Mouse (Mus musculus) layer of hippocampus, adult 2 months (tissue): ENCODE measurements around the gene Nipa1. TPM values are rescaled to one million over a fixed set of nuclear protein-coding genes. Genes with fewer than 3 reads are reported as not detected.
"Not testable (repeated sequence)": the region's sequence is repeated elsewhere in the genome, so short reads cannot be mapped to it uniquely, and the experiment has no call there.

ENCODE experiments used
- DNase-seq, 2 experiments: peaks; one replicate each; pipeline ENCODE4 v3.0.0; 2022; ENCODE audit warnings: low spot score in 2 of 2
- H3K27ac ChIP-seq: fragments of 200-600 bp; 2 replicates; pipeline ENCODE4 v1.8.1; 2022
- H3K4me3 ChIP-seq: fragments of 200-600 bp; 2 replicates; pipeline ENCODE4 v1.8.1; 2022; ENCODE audit warnings: mild to moderate bottlenecking
- CTCF ChIP-seq: fragments of 200-600 bp; conservative IDR thresholded peaks from 2 replicates; pipeline ENCODE4 v1.8.1; 2022; ENCODE audit warnings: antibody characterized with exemption, mild to moderate bottlenecking, moderate library complexity
- total RNA-seq, 2 experiments: library from RNA; stranded (reverse); gene quantifications; 2 replicates each; pipeline ENCODE4 v1.2.3; 2021

Gene Nipa1
- total RNA-seq, 2 experiments from 2014 or later = 56.6 to 59.1 TPM

- peak; percentile 51 to 71 for DNase-seq
- Histone ChIP-seq H3K4me3 (peak overlapping the region; percentile 95), H3K27ac (peak overlapping the region; percentile 98)
- TF ChIP-seq CTCF = no peak
Observed at GRCm38 (mm10) chr7:56018972-56019929, 503 bp downstream of the Nipa1 start.

DNA sequence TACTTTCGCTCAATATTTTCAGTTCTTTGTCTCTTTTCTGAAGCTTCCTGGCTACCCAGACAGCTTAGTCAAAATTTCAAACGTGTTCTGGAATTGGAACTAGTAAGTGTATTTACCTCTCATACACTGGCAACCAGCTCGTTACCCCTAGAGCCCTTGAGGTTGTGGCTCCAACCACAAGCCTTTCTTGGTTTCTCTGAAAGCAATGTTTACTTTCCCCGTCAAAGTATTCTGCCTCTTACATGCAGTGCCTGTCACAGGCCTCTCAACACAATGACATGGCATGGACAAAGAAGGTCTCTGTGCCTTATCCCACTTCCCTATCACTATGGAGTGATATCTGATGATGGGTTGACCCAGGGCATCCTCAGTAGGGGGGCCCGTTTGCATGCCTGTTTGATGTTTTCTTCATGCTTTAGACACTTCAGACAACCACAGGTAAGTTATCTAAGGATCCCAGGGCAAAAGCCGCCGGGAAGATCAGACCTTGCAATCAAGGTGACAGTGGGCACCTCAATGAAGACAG, 1.2 kb downstream of the Nipa1 start:
- no peak for TF ChIP-seq CTCF
- Histone ChIP-seq H3K27ac (peak overlapping the region; percentile 98), H3K4me3 (peak overlapping the region; percentile 95)
- no peak for DNase-seq

- no peak for DNase-seq
- TF ChIP-seq CTCF = no peak
- no peak overlapping the region; the same call in 1 of the 2 replicates for H3K27ac ChIP-seq
- no peak overlapping the region for H3K4me3 ChIP-seq
Observed at GRCm38 (mm10) chr7:56017761-56018160, 2.0 kb downstream of the Nipa1 start.

GRCm38 (mm10) chr7:56015837-56016236, 3.9 kb downstream of the Nipa1 start:
- no peak overlapping the region for H3K4me3 ChIP-seq
- TF ChIP-seq CTCF = no peak
- DNase-seq = no peak
- peak overlapping the region; percentile 18; the same call in 1 of the 2 replicates for H3K27ac ChIP-seq

GRCm38 (mm10) chr7:56015172-56015571, 4.6 kb downstream of the Nipa1 start:
- Histone ChIP-seq H3K4me3 (no peak overlapping the region), H3K27ac (peak overlapping the region; percentile 58; the same call in 1 of the 2 replicates)
- no peak for TF ChIP-seq CTCF
- no peak for DNase-seq

DNA sequence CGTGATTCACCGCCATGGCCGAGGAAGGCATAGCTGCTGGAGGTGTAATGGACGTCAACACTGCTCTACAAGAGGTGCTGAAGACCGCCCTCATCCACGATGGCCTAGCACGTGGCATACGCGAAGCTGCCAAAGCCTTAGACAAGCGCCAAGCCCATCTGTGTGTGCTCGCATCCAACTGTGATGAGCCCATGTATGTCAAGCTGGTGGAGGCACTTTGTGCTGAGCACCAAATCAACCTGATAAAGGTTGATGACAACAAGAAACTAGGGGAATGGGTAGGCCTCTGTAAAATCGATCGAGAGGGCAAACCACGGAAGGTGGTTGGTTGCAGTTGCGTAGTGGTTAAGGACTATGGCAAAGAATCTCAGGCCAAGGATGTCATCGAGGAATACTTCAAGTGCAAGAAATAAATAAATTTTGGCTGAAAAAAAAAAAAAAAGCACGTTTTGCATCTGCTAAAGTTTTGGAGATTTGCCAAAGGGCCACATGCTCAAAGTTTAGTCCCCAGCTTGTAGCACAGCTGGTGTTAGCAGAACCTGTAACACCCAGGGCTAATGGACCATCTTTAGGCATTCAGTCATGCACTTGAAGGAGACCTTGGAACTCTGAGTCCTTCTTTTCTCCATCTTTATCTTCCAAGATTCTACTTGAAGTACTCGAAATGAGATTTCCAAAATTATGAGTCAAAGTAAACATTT, 5.6 kb downstream of the Nipa1 start:
- peak overlapping the region; percentile 58; the same call in 1 of the 2 replicates for H3K27ac ChIP-seq
- not testable (repeated sequence) for H3K4me3 ChIP-seq, DNase-seq

DNA sequence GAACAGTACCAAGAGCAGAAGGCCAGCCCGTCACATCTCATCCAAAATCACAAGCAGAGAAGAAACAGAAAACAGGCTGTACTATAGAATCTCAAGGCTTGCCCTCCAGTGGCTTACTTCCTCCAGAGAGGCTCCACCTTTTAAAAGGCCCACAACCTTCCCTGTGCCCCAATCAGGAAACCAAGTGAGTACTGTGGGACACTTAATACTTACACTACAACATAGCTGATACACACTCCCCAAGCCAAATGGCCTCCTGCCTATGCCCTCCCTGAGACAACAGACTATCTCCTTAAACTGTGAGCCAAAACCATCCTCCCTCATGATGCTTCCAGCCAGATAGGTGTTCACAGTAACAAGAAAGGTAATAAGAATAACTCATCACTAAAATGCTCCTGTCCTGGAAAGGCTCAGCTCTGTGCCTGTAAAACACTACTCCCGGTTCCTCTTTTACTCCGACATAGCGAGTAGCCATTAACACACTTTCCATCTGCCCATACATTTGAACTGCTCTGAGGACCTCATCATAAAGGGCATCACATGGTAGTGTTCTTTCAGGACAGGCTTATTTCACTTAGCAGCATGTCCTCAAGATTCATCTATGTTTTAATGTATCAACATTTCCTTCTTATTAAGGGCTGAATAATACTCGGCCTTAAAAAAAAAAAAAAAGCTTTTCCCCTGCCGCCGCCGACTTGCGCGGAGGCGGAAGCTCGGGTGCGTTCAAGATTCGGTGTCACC, 6.3 kb downstream of the Nipa1 start:
- no peak overlapping the region for H3K4me3 ChIP-seq
- TF ChIP-seq CTCF = no peak

GRCm38 (mm10) chr7:56011018-56011333, 8.8 kb downstream of the Nipa1 start:
- no peak for TF ChIP-seq CTCF
- no peak for DNase-seq
- Histone ChIP-seq H3K4me3 (no peak overlapping the region), H3K27ac (peak overlapping the region; percentile 50)

More for the DNA sequence above, 6.3 kb downstream of the Nipa1 start:
- H3K27ac ChIP-seq = peak overlapping the region; percentile 32; the same call in 1 of the 2 replicates
- no peak for DNase-seq

- DNase-seq = no peak
- peak overlapping the region; percentile 50 for H3K27ac ChIP-seq
- H3K4me3 ChIP-seq = no peak overlapping the region
- TF ChIP-seq CTCF = no peak
Observed at GRCm38 (mm10) chr7:56010318-56011017, 9.3 kb downstream of the Nipa1 start.

DNA sequence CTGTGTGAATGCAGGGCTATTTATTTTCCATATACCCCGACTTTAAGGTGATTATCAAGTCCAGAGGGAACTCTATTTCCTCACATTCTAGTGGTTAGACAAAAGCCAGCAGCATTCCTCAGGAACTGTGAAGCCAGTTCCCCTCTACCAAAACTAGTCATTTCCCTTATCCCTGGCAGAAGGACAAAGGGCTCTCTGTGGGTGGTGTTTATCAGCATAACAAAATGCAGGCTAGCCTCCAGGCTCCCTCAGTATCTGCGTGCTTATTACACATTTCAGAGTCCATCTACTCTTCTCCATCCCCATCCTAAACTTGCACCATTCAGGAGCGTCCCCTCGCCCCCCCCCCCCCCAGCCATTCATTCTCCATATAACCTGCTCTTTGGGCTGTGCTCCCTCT, 20.8 kb downstream of the Nipa1 start:
- no peak for TF ChIP-seq CTCF
- Histone ChIP-seq H3K27ac (peak overlapping the region; percentile 81), H3K4me3 (no peak overlapping the region)

GRCm38 (mm10) chr7:55995013-55995412, 24.7 kb downstream of the Nipa1 start:
- H3K4me3 ChIP-seq = no peak overlapping the region
- peak overlapping the region; percentile 89 for H3K27ac ChIP-seq
- DNase-seq = peak; percentile 57 to 67
- peak; percentile 43 for TF ChIP-seq CTCF

More for the DNA sequence above, 20.8 kb downstream of the Nipa1 start:
- DNase-seq = no peak

- H3K4me3 ChIP-seq = no peak overlapping the region
- H3K27ac ChIP-seq = no peak overlapping the region; the same call in 1 of the 2 replicates
- no peak for TF ChIP-seq CTCF
- DNase-seq = no peak
Observed at GRCm38 (mm10) chr7:55991858-55992257, 27.9 kb downstream of the Nipa1 start.
